8 mouse cellular contexts compared by ENCODE assay signal in the genomic region with DNA sequence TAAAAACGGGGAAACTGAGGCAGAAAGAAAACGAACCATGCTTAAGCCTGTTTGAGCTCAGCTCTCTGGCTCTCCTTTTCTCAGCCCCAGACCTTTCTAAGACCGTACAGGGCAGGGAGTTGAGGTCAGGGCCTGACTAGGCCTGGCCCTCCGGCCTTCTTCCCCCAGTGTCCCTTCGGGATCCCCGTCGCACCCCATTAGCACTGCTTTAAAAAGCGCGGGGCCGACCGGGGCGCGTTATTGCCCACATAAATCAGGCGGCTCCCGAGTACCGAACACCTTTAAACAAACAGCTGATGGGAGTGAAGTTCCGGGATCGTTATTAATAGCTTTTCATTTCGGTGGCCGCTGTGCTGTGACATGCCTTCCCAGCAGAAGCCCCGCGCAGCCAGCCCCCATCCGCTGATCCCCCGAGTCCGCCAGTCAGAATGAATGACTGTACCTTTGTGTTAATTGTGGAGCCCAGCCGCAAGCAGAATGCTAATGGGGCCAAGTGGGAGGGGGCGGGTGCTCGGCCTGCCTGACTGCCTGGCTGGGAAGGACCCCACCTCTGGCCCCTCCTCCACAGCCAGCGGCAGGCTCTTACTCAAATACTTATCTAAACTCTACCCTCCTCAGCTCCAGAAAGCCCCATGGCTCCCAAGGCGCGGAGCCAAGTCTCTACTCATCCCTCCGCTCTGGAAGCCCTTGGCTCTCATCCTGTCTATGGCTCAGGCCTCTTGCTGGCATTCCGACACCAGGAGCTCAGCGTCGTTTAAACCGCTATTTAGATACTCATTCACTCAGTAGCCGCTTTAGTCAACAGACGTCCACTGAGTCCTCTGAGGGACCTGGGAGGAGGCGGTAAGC. TPM values are rescaled to one million over a fixed set of nuclear protein-coding genes. Genes with fewer than 3 reads are reported as not detected.
DNase-seq lines count a peak whose midpoint lies in the region; ATAC-seq lines count a peak whose summit lies in the region.
"Had no signal": no experiment of that assay in that cellular context is flagged by ENCODE, and none has a peak within 500 bp of the region (broad histone marks: within the 10 kb centered on the region; RNA-seq: fewer than 3 reads in every experiment).

No protein-coding gene starts in this region.

- H3K9me3 ChIP-seq in midbrain, embryonic 12.5 days = no peaks in the 10 kb centered on the region
- H3K9me3 ChIP-seq: liver, embryonic 15.5 days had no signal

- H3K27me3 ChIP-seq in midbrain, embryonic 12.5 days = peaks cover 67% of the 10 kb centered on the region

- peak overlapping the region; percentile 83 for H3K27ac ChIP-seq in midbrain, embryonic 12.5 days (replicated peaks)
- H3K27ac ChIP-seq: liver, embryonic 15.5 days had no signal

- 2% methylated on average over 39 of the region's 39 CpGs for WGBS in midbrain, embryonic 12.5 days

- H3K9ac ChIP-seq in midbrain, embryonic 12.5 days (replicated peaks) = peak overlapping the region; percentile 31; the same call in 1 of the 2 replicates
- H3K9ac ChIP-seq: liver, embryonic 15.5 days had no signal

- H3K4me1 ChIP-seq in midbrain, embryonic 12.5 days = peaks cover 78% of the 10 kb centered on the region
- H3K4me1 ChIP-seq: liver, embryonic 15.5 days had no signal

- peak overlapping the region; percentile 52 for H3K4me2 ChIP-seq in midbrain, embryonic 12.5 days (replicated peaks)
- H3K4me2 ChIP-seq: liver, embryonic 15.5 days had no signal

- peak; percentile 80 for ATAC-seq in midbrain, embryonic 12.5 days (ENCODE audit: low FRiP score, low read depth)

- peak overlapping the region; percentile 9; the same call in 1 of the 2 replicates for H3K4me3 ChIP-seq in midbrain, embryonic 12.5 days
- H3K4me3 ChIP-seq: liver, embryonic 15.5 days had no signal

- H3K36me3 ChIP-seq in midbrain, embryonic 12.5 days = no peaks in the 10 kb centered on the region
- H3K36me3 ChIP-seq: liver, embryonic 15.5 days had no signal

- peak; percentile 46 to 63 for DNase-seq in right cerebral cortex, postnatal 10 days (ENCODE audit: low spot score in 2 of 2)
- DNase-seq in right cerebral cortex, postnatal 36 days (ENCODE audit: low spot score in 2 of 2) = no peak
- peak; percentile 74 for DNase-seq in cerebellum, postnatal 36 days
- peak; percentile 33 for DNase-seq in heart, postnatal 4 days
- DNase-seq in layer of hippocampus, adult 11-12 months (ENCODE audit: low spot score) = no peak
- no peak for DNase-seq in T-cell, adult 2 months (ENCODE audit: low spot score)

RNA-seq across cellular contexts. Expression of a gene that starts 19.3 kb away (rescaled TPM):
- under 1 TPM; 0.24 to 0.27 TPM for total RNA-seq in heart, postnatal 4 days (2021)
- polyA plus RNA-seq in midbrain, embryonic 12.5 days (2016; fragmentation: Nextera tagmentation; extraction: Ambion mirVana) = 14.8 and 18.8 TPM in 2 replicates
- polyA plus RNA-seq: liver, embryonic 15.5 days had no signal

Comparison
In these comparisons a context has a peak if more than half of its experiments do, and no peak if none do; other contexts are left out.
1. DNase-seq: peak in right cerebral cortex, postnatal 10 days (2 of 2), cerebellum, postnatal 36 days (2 of 2) and heart, postnatal 4 days (single experiment); none in right cerebral cortex, postnatal 36 days (0 of 2), layer of hippocampus, adult 11-12 months (single experiment) and T-cell, adult 2 months (single experiment).